Mouse (Mus musculus) yolk sac, embryonic 10.5 days (tissue): ENCODE measurements at regions not wholly inside any gene's neighbourhood (a gene's known extent, or its start where the extent isn't known, plus 50 kb on each side); places are given as distances from the start of the nearest gene placed in this dataset.

Experiments used
- DNase-seq: peaks from one replicate; pipeline ENCODE4 v3.0.0-alpha.2; 2017; ENCODE audit warnings: low spot score

DNA sequence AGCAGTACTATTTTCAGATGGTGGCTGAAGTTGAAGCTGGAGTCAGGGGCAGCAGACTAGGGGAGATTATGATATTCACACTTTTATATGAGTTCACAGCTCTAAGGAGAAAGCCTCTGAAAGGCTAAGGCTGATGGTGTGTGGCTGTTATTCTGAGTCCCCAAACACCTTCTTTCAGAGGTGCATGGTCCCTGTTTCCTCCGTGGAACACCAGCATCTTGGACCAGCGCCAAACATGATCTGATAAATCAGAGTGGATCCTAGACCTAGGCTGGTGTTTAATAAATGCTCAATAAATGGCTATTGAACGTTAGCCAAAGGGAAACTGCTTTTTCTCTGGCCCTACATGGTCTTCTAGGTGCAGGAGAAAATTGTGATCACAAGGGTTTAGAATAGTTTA is 269.2 kb downstream of the Agtpbp1 start:
- DNase-seq = no peak

DNA sequence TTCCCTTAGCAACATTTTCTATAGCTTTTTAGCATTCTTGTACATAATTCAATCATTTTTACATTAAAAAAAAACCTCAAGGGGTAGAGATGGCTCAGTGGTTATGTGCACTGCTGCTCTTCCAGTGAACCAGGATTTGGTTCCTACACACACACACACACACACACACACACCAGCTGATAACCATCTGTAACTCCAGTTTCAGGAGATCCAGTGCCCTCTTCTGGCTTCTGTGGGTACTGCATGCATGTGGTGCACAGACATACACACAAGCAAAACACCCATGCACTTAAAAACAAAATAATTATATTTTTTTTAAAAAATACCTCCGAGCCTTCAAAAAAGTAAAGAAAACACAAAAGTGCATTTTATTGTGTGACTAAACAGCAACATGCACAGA is 270.6 kb downstream of the Agtpbp1 start:
- no peak for DNase-seq

DNA sequence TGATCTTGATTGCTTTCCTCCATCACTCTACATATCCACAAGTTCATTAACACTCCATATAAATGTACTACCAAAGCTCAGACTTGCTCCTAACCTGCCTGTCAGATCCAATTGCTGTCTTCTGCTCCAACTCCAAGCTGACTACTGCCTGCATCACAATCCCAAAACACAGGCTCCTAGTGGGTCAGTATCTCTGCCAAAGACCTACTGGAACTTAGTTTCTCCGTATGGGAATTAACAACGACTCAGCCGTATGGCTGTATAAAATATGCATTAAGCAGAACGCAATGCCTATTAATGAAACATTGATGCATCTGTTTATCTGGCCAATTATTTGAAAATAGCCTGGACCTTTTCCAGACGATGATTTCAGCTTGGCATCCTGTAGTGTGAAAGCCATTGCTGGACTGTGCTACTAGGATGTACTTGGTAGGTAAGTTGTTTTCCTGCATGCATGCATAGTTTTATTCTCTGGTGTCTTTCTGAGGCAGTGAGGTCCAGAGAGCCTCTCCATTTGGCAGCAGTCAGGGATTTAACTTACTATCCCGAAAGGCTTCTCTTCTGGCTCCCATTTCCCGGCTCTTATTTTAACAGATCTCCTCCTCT is 271.2 kb downstream of the Agtpbp1 start:
- DNase-seq = no peak

DNA sequence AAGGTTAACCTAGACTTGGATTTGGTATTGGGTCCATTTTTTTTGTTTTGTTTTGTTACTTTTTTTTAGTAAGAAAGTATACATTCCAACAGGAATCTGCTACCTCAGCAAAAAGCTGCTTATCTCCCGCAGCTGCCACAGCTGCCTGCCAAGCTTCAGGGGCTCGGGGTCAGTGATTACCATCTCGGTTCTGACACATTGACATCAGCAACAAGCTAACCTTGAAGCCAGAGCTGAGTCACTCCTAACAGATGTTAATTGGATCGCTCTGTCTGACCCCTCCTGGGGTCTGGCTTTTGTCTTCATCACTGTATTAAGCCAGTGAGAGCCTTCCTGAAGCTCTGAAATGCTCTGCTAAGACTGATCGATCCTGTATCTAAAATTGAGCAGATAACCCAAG is 292.1 kb downstream of the Agtpbp1 start:
- DNase-seq = peak; percentile 25

DNA sequence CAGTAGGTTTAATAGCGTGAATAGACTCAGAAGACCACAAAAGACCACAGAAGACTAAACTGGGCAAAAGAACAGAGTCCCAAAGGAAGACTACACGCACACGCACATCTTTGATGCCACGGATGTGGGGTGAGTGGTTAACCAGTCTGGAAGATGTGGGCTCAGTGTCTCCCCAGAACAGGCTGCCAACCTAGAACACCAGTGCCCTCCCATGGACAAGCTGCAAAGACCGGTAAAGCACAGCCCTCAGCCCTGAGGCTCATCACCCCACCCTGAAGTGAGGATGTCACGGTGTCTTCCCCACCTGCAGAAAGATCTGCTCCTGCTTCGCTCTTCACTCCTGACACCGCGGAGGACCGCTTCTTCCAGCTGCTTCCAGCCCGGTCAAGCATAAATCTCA is 295.9 kb downstream of the Agtpbp1 start:
- DNase-seq = no peak

DNA sequence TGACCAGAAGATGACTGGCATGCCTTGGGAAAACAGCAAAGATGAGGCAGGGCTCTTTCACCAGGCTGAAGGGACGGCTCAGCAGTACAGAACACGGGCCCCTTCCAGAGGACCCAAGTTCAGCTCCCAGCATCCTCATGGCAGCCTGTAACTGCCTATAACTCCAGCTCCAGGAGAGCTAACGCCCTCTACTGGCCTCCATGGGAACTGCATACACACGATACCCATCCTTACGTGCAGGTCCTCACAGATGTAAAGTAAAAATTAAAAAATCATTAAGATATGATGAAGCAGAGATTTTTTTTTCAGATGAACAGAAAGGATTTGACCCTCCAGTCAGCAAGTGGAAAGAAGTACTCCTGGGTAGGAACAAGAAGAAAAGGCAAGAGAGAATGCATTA is 303.8 kb downstream of the Agtpbp1 start:
- no peak for DNase-seq

DNA sequence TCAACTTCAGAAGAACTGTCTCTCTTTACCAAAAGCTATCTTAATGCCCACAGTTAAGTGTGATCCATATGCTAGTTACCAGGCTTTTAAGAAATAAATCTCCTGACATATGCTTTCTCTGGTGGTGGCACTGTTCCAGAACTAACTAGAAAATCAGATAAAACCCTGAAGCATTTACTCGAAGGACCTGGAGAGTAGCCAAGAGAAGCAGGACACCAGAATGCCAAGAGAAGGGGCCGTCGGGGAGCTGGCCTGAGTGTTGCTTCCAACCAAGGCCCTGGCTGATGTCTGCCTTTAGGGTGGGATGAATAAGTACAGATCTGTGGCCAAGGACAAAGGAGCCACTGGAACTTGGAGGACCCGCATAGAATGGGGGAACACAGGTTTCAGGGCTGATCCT is 305.9 kb downstream of the Agtpbp1 start:
- no peak for DNase-seq

DNA sequence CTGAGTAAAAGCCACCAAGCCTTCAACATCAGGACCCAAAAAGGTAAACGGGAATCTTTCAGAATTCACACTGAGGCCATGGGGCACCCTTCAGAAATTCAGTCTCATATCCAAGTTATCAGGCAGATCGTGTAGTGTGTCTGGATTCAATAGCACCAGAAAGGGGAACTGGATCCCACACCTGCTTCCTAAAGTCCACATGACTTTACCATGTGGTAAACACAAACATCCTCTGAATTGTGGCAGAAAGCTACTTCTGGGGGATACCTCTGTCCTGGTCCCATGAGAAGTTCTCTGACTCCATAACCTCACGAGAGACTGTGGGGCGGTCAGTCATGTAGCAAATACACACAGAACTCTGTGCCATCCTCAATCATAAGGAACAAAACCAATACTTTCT is 313.4 kb downstream of the Agtpbp1 start:
- DNase-seq = no peak

DNA sequence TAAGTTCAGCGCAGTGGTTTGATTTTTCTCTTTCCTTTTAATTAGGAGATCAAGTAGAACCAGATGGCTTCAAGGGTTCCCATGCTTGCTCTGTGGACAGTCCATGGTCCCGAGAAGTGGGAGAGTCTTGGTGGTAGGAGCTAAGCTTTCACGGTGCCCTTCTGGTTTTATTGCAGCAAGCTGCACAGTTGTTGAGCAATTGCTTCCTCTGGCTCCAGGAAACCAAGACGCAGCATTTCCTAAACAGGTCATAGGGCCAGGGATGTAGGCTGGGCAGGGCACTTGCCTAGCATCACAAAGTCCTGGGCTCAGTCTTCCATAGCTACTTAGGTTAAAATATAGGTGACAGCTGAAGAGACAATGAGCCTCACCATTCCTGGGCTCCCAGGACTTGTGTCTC is 318.2 kb downstream of the Agtpbp1 start:
- no peak for DNase-seq

DNA sequence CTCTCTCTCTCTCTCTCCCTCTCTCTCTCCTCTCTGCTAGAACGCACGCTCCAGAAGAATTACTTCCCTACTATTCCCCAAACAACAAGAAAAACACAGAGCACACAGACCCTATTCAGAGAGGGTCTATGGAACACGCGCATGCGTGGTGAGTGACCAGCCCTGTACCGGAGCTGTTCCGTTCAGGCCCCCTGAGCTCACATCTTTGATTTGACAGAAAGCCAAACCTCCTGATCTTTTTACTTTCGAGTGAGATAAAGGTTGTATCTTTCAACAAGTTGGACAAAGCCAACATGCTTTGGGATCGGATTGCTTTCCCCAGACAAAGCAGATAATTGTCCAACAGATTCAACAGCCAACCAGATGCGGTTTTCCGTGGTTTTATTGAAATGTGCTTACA is 320.9 kb downstream of the Agtpbp1 start:
- DNase-seq = no peak

DNA sequence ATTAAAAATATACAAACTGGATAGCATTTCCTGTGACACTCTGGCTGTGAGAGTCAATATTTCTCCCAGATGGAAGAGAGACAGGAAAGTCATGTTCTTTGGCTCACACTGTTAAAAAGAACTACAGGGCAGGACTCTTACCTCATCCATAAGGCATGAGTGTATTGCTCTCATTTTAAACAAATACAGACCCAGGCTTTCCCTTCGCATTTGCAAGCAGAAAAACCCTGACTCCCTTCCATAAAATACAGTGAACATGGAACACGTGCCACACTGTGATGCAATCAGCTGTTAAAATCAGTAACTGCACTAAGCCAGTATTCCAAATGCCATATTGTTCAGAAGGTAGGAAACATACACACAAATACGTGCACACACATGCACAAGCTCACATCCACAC is 323.1 kb downstream of the Agtpbp1 start:
- DNase-seq = no peak

DNA sequence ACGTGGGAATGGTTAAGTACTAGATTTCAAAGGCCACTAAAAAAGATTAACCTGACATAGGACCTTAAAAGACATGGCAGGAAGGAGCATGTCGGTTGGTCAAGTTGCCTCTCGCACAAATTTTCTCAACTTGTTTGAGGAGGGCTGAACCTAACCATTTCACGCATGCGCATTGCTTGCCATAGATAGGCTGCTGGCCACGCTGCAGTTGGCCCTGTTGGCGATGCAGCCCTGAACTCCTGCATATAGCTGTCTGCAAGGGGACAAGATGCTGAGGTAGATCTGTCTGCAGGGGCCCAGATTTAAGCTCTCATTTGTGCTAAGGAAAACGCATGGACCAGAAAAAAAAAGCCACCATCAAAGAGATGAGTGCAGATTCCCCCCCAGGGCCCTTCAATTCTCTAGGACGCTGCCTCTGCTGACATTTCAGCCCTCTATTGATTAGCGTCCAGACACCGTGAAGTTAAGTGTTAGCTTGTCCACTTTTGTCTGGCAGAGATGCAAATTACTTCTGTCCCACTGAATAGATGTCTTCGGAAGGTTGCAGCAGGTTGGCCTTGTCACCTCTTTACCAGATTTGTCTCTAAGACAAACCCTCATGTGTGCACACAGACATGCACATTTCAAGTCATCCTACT is 329.1 kb downstream of the Agtpbp1 start:
- no peak for DNase-seq

DNA sequence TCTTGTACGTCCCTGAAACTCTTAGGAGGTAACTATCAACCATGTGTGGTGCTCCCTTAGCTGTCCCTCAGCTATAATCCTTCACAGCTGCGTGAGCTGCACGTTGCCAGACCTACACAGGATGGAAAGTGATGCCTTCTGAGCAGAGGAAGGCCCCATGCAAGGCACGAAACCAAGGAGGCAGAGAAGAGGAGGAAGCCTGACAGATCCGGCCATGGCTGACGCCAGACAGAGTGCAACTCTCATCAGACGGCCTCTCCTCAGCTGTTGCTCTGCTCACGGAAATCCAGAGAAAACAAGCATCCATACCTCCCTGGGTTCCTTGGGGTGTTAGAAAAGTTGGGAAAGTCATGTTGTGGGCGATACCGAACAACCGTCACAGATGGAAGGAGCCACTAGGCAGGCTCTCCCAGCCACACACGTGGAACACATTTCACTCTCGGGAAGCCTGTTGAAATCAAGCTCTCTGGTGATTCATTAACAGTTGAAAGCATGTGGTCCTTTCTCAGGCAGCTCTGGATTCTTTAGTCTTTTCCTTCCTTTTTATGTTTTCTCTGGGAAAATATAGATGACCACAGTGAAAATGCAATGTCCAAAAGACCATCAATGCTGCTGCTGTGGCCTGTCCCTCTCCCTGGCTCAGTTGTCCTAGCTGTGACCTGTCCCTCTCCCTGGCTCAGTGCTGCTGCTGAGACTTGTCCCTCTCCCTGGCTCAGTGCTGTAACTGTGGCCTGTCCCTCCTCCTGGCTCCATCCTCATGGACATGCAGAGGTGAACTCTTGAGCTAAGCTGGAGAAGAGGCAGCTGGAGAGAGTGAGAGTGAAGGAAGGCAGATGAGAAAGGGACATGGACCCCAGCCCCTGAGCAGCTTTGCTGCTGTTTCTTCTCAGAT is 331.1 kb downstream of the Agtpbp1 start:
- no peak for DNase-seq

DNA sequence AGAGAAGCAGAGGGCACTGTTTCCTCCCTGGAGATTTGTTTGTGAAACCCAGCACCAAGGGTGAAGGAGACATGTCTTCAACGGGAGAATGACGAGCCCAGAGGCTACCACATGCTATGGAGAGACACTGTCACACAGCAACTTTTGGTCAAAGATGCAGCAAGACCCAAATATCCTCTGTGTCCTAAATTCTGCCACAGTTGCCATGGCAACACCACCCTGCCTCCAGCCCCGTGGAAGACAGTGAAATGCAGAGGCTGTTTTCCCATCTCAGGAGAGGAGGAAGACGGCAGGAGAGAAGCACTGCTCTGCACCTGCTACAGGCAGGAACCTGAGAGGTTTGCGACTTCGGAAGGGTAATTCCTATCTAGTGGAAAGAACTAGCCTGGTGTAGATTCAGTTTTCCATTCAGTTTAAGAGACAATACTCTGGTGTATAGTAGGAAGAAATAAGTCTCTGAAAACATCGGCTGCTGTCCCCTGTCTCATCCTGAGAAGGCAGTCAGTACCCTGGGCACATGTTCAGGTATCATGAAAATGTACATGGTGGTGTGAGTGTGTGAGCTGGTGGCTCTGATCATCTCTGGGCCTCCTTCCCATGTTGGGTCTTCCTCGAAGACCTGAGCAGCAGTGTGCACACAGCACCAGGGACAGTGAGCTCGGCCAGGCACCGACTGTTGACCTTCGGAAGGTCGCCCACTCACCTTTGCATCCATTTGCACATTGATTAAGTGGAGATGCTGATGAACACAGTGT is 333.6 kb downstream of the Agtpbp1 start:
- no peak for DNase-seq

DNA sequence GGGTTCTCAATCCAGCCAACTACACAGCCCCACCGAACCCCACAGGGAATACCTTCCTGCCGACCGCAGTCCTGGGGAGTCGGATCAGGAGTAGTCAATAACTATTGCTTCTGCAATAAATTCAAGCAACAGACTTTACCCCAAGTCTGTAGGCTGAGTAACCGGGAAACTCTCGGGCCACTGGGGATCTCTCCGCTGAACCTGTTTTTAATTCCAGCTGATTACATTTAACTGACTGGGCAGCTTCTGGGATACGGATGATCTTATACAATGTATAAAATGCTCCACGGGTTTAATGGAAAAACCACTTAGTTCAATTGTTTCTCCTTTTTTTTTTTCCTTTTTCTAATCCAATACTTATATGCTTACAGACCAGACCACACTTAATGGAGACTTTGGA is 336.6 kb downstream of the Agtpbp1 start:
- DNase-seq = no peak

DNA sequence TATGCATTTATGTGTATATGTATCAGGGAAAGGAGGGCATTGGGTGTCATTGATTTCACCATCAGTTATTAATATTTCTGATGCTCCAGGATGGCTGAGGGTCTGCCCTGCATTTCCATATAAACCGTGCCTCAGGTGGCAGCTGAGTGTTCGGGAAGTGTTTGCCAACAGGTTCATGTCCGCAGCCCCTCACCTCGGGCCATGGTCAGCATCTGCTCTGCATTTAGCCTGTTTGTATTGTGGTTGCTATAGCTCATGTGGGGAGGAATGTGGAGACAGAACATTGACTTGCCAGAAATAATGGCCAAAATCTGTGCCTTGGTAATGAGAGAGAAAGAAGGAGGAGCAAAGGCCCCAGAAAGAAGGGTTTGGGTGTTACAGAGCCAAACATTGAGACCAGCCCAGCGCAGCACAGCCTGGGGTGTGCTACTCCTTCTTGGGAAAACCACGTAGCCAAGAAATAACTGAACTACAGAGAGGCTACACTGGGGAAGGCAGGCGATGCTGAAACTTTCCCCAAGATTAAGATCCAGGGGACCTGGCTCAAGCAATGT is 338.0 kb downstream of the Agtpbp1 start:
- no peak for DNase-seq

DNA sequence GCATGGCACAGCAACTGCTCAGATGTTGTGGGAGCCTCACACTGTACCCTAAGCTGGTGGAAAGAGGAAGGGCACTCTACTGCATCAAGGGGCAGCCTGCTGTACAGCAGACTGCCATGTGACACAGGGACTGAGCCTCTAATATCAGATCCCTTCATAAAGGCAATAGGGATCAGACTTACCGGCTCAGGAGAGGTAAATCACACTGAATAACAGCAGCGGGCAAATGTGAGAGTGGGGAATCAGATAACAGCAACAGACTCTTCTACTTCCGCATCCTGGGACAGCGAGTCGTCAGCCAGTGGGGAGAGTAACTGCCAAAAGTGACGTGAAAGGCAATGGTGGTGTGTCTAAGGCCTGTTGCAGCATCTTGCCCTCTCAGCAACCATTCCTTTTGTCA is 339.0 kb downstream of the Agtpbp1 start:
- DNase-seq = no peak

DNA sequence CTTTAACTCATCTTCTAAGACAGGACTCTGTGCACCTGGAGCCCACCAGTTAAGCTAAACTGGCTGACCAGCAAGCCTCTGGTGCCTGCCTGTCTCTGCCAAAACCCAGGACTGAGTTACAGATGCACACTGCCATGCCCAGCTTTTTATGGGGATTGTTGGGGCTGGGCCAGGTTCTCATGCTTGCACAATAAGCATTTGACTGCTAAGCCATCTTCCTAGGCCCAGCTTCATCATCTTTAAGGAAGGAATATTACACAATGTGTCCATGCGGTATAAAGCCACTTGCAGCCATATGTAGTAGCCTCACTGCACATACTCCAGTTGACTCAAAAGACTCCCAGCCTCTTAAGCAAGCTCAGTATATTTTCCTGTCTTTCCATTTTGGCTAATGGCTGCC is 340.4 kb downstream of the Agtpbp1 start:
- DNase-seq = no peak

DNA sequence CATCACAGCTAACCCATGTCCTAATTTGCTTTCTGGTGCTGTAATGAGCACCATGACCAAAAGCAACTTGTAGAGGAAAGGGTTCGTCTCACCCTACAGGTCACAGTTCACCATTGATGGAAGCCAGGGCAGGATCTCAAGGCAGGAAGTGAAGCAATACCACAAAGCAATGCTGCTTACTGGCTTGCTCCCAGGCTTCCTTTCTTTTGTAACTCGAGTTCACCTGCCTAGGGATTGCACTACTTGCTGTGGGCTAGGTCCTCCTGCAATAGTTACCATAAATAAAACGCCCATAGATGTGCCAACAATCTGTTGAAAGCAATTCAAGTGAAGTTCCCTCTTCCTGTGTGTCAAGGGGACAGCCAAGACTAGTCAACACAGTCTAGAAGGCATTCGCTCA is 342.4 kb downstream of the Agtpbp1 start:
- DNase-seq = no peak

DNA sequence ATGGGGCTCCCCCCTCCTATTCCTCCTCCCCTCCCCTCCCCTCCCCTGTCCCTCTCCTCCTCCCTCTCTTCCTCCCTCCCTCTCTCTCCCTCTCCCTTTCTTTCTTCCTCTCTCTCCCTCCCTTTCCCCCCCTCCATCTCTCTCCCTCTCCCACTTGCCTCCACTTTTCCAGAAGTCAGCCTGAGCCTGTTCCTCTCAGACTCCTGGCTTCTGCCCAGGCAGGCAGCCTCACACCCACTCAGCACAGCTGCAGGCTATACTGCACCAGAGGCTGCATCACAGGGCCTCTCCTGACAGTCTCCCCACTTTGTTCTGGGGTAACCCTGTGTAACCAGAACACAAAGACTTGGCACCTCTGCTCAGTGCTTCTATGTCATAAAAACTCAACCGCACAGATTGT is 346.3 kb downstream of the Agtpbp1 start:
- no peak for DNase-seq

DNA sequence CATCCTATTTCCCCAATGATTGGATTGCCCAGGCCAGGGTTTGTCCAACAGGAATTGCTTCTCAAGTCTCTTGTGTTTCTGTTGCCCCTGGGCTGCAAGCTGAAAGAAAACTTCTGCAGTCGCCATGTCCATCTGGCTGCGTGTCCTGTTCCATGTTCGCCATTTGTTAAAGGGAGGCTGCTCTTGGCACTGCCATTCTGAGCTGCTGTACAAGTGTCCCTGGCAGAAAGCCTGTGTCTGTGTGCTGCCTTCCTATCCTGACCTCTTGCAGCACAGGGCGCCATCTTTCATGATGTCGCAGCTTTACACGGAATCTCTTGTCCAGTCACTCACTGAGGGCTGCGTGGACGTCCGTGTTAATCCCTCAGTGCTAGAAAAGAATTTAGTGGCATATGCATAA is 349.2 kb downstream of the Agtpbp1 start:
- DNase-seq = no peak

DNA sequence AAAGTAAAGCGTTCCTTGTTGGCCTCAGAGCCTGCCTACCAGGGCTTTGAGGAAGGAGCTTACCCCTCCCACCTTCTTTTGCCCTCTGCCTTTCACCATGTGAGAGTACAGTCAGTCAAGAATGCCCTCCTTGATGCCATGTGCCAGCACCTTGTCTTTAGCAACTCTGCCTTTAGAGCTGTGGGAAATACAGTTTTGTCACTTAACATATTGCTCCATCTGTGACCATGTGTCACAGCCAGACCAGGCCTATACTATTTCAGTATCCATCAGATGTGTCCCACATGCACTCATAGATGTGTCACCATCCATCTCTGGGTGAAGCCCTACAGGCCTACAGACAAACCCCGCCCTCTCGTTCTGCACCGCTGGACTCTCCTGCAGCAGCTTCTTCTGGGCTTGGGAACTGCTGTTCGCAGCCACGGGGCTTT is 355.9 kb downstream of the Agtpbp1 start:
- no peak for DNase-seq
